Mouse (Mus musculus) adrenal gland, adult (tissue): ENCODE results near the gene Hsd17b14.

Experiments used
- DNase-seq, 2 experiments: peaks; one replicate each; pipeline ENCODE4 v3.0.0; 2022 to 2023; ENCODE audit warnings: low spot score in 1 of 2; ENCODE audit not compliant: inconsistent age in 2 of 2

Hsd17b14 gene

DNA sequence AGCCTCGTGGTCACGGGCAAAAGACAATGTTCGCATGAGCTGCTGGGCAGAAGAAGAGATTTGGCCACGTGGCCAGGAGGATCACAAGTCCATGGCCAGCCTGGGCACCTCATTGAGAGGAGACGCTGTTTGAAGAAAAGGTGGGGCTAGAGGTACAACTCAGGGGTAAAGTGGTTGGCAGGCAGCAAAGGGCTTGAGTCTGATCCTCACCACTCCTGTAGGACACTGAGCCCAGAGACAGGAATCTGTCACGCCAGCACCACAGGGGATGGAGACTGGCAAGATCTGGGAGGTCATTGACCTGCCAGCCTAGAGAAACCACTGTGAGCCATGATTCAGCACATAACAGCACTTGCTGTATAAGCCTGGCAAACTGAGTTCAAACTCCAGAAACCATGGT is 42.8 kb downstream of the Hsd17b14 start:
- DNase-seq: peak in 1 of 2 experiments; percentile 11

DNA sequence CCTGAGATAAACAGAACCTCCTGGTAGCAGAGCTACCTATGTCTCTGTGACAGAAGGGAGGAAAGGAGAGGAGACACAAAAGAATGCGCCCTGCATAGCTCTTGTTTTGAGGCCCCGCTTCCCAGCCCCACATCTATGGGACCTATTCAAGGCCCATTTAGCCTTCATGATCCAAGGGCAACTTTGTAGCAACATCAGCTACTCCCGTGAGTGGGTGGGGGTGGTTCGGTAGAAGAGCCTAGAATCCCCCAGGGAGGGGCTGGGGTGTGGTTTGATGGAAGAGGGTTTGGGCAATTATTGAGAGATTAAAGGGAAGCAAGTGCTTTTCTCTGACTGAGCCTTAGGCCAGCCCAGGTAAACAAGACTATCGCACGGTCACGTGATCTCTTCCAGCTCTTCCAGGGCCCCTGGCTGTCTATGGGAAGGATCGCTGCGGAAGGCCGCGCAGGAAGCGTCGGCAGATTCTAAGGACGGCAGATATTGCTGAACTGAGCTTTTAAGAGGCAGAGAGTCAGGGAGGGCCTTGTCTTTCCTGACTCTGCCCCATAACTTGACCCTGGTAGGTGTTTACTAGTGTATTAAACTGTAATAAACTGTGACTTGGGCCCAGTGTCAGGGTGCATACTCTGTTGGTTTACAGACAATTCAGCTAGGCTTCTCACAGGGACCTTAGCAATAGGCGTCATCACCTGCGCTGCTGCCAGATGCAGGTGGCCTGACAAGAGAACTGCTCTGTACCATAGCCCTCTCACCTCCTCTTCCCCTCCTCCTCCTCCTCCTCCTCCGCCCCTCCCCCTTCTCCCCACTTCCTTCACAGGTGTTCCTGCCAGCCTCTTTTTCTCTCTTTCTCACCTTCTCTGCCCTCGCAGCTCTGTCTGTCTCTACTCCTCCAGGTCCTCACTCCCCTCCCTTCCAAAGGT is 44.5 kb downstream of the Hsd17b14 start:
- peak in 1 of 2 experiments; percentile 5 for DNase-seq

DNA sequence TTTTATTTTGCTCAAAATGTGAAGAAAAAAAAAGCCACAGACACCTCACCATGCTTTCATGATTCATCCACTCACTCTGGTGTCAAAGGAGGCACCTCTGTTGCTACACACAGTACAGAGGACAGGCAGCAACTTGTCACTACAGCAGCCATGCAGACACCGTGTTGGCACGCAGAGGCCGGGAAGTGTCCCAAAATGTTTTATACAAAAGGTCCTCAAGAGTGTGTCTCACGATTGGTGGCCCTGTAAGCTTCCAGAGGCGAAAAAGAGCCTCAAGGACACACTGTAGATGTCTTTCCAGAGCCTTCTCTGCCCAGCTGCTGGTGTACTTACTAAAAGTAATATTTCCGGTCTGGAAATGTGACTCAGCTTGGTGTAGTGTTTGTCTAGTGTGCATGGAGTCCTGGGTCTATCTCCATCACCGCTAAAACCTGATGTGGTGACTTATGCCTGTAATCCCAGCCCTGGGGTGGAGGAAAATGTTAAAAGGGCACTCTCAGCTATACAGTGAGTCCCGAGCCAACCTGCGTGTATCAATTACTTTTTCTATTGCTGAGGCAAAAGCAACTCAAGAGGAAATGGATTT is 51.1 kb downstream of the Hsd17b14 start:
- peak; percentile 63 to 80 for DNase-seq

- DNase-seq: no peak
Measured at GRCm38 (mm10) chr7:45609511-45609910, 54.8 kb downstream of the Hsd17b14 start.

GRCm38 (mm10) chr7:45616277-45616676 is 61.6 kb downstream of the Hsd17b14 start:
- no peak for DNase-seq

DNA sequence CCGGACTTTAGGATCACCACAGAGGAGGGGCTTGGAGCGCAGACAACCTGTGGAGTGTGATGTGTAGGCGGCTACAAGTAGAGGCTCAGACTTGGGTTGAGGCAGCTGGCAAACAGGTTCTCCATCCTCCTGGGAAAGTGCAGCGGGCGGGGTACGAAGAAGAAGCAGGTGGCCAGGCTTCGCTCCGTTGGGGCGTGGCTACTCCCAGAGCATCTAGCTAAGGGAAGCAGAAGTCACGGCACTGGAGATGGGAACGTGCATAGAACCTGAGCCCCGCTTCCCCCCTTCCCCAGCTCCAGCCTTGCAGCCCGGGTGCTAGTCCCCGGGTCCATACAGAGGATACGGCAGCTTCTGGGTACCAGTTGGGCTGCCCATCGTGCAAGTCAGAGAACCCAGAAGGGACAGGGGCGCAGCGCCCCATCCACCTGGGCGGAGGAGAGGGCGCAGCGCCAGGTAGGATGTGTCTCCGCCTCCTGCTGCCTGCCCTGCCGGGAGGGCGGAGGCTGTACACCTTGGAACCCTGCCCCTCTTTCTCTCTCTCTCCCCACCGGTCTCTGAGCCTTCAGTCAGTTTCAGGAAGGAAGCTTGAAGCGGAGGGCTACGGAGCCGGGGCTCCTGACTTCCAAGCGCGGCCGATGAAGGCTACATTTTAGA is 62.5 kb downstream of the Hsd17b14 start, which contains the start of gene Fut1:
Gene Fut1, plus strand, starts transcription at position 248 of the 654 bp plus-strand sequence.
- no peak for DNase-seq
